Mouse (Mus musculus) bone marrow macrophage, adult 2 months (primary cell): ENCODE results near the gene Zg16.
"Not testable (repeated sequence)": the region's sequence is repeated elsewhere in the genome, so short reads cannot be mapped to it uniquely, and the experiment has no call there.

Experiments used
- CTCF ChIP-seq: IDR thresholded peaks from 2 replicates; pipeline ENCODE4 v1.5.1; 2012; ENCODE audit warnings: low read depth, mild to moderate bottlenecking, low read length, moderate library complexity
- POLR2A ChIP-seq: IDR thresholded peaks from 2 replicates; pipeline ENCODE4 v1.6.1; 2012; ENCODE audit warnings: mild to moderate bottlenecking, low read depth, low read length, borderline replicate concordance

DNA sequence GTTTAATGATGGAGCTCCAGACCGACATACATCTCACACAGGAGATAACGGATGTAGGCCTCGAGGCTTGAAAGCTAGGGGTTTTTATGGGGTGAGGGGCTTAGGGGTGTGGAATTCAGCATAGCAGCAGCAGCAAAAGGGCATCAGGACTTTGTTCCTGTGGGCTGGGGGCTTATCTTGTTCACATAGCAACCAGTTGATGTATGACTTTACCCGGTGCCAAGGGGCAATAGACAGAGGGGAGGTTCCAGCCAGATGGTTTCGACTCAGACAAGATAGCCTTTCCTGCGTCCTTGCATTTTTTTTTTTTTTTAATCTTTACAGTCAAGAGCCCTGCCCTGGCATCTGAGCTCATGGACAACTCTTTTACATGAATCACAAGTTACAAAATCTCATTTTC lies 1.4 kb downstream of the Zg16 start:
- not testable (repeated sequence) for TF ChIP-seq POLR2A, CTCF
